Mouse (Mus musculus): Measurements from ENCODE around the gene Dock4.

Dock4 gene

DNA sequence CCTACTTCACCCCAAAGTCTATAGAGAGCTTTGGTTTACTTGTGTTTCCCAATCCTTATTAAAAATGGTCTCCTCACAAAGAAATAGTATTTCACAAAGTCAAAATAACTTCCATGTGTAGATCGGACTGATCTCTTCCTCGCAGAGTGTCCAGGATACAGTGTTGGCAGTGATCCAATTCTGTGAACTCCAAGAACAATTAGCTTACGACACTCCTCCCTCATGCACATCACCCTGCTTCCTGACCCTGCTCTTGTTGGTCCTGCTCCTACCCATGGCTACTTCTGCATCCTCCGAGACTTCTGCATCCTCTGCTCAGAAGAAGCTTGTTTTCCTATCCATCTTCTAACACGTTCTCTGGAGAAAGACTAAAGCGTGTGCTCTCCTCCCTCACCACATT, 213.9 kb downstream of the Dock4 start:
- DNase-seq, result peak; percentile 47

DNA sequence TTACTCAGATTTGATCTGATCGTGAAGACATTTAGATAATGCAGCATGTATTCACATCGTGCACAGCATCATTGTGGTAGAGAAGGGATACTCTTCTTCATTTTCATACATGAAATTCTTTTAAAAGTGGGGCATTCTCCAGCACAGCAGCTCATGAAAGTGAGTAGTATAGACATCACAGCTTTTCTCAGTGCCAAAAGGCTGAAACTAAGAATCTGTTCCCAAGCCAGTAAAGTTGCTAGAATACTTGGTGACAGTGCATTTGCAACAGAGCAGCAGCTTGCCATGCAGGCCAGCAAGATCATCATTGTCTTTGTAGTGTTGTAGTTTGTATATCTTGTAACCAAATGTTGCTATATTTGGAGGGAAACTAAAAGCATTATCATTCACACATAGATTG, 223.7 kb downstream of the Dock4 start:
- DNase-seq, result no peak

DNA sequence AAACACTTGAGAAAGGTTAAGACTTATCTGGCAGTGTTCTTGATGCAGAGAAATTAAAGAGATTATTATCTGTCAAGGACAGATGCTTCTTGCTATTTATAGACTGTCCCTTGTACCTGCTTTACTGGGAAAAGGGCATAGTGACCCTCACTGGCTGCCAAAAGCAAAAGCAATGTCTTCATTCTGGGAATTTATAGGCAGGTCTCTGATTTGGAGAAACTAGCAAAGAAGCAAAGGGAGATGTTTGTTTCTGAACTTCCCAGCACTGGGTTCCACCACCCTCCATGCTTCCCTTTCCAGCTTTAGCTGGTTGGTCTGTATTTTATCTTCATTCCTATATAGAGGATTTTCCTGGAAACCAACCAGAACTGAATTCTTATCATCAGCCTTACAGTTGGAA, 225.0 kb downstream of the Dock4 start:
- DNase-seq, result no peak

DNA sequence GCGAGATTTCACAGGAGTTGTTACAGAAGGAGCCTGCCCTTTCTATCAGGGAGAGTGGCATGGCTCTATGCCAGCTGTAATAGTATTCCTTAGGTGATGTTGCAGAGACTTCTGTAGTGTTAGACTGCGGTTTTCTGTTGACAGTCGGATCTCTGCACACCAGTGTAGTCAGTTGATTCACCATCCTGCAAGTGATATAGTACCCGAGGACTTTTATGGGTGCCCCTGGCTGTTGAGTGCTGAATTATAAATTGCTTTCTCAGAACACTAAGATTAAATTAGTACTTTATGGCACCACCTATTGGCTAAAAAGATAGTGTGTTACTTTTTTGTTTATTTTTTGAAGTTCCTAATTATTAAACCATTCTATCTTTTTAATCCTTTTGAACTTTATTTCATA, 234.0 kb downstream of the Dock4 start:
- DNase-seq, result no peak

DNA sequence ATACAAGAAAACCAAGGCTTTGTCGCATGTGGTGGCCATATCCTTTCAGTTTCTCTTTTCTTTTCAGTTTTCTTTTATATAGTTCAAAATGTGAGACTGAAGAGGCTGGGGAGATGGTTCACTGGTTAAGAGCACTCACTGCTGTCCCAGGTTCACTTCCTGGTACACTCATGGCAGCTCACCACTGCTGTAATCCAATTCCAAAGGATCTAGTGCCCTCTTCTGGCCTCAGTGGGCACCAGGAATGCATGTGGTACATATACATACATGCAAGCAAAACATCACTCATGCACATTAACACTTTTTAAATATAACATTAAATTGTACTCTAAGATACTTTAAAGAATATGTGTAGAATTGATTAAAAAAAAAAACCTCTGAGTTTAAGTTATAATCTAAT, 234.8 kb downstream of the Dock4 start:
- DNase-seq, result peak; percentile 51

DNA sequence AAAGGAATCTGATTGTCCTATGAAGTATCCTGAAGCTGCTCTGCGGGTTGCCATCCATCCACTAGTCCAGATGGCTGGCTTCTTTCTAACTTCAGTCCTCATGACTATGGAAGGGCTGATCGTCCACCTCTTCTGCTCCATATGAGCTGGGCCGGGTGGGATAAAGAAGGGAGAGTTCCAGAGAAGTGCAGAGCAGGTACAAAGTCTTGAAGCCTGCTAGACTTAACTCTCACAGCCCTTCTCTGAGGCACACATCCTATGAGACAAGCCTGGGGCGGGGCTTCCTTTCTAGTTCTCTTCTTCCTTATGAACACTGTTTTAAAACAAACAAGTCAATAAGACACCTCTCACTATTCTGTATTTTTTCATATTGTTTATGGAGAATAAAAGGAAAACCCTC, 245.7 kb downstream of the Dock4 start:
- no peak for DNase-seq

DNA sequence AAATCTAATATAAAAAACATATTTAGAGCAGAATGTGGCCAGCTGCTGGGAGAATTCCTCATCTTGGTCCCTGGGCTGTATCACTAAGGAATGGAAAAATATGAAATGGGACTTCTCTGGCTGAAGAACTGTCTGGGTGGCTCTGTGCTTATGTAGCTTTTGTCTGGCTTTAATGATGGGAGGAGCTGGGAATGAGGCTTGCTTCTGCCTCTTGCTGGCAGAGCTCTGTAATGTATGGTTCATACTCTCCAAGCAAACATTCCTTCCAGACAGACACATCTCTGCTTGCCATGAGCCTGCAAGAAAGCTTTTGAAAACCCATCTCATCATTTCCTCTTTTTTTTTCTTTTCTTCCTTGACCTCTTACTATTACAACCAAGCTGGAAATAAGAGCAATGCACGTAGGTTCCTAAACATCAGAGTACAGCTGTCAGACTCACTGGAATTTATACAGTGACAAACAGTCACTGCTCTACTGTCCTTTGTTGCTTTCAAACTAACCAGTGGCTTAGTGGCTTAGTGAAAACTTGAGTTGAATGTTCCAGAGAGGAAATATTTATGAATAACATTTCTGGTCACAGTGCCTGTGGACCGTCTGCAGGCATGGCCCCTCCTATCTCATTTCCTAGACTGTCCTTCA, 248.4 kb downstream of the Dock4 start:
- DNase-seq, result peak; percentile 3

DNA sequence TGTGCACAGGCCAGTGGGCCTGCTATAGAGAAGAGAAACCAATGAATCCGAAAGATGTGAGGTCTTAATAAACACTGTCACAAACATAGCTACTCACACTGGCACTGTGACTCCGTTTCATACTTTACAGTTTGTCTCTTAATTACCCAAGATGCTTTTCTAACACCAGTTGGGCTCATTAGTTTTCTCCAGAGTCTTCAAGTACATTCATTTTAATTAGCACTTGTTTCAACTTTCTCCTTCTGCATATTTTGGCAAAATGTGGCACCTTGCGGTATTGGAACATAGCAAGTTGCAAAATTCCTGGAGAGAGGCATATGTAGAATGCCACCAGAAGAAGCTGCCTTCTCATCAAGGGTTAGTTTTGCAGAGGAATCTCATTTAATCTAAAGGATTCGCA, 252.6 kb downstream of the Dock4 start:
- DNase-seq, result no peak

DNA sequence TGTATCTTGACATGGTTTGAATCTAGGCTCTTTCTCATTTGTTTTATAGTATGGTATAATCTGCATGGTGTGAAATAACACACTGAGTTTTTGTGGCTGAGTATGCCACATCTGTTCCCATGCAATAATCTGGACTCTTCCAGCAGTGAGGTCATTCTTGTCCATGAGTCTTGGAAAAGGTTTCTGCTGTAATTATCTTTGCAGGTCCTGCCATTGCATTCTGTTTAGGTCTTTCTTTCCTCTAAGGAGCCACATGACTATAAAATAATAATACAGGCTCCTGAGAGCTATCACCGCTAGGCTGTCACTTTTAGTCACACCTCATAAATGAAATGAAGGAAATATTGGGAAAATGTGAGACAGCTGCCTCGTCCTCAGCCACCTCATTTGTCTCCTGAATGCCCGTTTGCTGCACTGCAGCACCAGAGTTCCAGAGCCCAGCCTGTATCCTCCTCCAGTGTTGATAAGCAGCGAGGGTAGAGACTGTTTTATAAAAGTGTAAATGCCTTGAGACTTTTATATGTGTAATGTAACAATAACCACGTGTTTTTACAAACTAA, 256.6 kb downstream of the Dock4 start:
- DNase-seq, result peak; percentile 37

DNA sequence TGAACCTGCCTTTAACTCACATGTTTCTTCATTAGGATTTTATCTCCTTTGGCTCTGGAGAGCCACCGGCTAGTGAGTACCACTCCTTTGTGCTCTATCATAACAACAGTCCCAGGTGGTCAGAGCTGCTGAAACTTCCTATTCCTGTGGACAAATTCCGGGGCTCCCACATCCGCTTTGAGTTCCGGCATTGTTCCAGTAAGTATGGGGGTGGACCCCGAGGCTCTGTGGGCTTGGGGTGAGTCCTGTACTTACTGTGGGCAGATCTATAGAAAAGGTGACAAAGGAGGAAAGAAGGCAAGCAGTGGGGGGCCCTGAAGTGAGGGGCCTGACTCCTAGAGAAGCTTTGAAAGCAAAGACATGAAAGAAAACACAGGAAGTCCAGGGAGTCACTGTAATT, 258.5 kb downstream of the Dock4 start:
- no peak for DNase-seq

DNA sequence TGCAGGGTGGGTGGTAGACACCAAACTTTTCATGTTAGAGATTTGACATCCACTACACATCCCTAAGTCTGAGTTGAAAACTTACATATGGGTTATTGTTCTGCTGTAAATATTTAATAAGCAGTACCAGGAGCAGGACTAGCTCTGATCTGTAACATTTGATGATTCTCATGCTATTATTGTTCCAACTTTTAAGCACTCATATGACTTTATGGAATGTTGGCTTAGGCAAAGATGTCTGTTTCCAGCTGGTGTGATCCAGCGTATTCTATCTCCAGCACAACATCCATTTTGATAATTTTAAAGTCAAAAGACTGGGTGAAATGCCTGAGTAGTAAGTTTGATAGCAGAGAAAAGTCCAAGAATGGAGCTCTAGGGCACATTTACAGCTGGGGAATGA, 261.4 kb downstream of the Dock4 start:
- no peak for DNase-seq

DNA sequence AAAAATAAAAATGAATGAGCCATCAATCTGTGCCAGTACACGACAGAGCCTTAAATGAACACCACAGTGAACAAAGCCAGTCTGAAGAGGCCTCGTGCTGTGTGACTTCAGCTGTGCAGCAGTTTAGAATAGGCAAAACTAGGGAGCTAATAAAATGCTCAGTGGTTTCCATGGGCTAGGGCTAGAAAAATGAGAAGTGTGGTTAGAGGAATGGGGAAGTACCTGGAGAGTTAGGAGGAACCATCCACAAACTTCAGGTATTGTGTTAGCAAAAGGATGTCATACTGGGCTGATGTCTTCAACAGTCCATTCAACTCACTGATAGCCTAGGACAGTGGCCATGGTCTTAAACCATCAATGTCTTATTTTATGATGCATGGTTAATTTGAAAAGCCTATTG, 263.3 kb downstream of the Dock4 start:
- no peak for DNase-seq

DNA sequence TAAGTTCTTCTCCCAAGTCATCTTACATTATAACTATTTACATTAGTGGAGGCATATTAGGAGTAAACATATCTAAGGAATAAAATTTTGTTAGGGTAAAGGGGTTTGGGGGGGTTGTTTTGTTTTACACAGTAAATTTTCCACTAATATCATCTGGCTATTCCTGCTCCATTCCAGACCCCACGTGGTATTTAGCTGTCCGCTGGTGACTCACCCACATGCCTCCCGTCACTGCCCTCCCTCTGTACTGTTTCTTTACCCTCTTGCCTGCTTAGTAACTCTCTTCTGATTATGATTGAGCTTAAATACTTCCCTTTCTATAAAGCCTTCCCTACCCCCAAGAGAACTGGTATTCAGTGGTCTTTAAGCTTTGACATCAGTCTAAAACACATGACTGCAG, 266.5 kb downstream of the Dock4 start:
- no peak for DNase-seq

DNA sequence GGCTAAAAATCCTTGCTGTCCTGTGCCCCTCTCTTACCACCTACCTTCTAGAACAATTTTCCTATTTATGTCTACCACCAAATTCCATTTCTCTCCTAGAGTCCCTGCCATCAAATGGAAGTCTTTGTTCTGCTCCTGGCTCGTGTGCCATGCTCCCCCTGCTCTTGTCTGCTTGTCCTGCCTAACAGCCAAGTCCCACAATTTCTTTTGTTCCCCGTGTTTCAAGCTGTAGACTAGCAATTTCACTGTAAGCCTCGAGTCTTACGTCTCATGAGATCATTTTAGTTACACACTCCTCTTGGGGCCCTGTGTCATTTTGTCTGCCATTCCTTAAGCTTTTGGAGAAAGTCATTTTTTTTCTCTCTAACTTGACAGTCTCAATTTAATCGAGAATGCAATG, 268.5 kb downstream of the Dock4 start:
- no peak for DNase-seq

DNA sequence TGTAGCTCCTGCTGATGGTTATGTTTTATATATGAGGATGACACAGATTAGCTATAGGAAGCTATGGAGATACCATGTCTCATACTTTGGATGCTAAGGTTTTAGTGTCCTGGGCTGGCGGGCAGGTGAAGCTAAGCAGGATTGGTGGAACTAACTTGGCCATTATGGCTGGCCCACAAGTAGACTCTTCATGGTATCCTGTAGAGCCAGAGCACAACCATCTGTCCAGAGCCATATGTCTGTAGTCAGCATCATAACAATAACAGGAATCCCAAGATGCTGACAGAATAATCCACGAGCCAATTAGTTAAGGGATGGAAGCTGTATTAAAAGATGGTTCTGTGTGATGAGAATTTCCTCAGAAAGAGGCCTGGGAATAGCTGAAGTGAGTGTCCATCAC, 269.4 kb downstream of the Dock4 start:
- no peak for DNase-seq

DNA sequence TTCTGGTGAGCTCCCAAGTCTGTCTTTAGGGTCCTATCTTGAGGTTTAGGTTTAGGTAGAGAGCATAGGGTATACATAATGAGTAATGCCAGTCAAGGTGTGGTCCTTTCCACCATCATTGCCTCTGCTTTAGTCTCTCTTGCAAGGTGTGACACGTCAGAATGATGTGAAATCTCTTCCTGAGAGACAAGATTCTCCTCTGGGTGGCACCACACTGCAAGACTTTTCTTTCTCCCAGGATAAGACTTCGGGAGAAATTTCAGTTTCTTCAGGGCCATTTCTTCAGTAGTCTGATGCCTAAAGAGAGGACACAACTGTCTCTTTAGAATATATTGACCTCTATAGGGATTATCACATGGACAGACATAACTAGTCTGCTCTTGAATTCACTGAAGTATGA, 282.6 kb downstream of the Dock4 start:
- DNase-seq, result no peak

DNA sequence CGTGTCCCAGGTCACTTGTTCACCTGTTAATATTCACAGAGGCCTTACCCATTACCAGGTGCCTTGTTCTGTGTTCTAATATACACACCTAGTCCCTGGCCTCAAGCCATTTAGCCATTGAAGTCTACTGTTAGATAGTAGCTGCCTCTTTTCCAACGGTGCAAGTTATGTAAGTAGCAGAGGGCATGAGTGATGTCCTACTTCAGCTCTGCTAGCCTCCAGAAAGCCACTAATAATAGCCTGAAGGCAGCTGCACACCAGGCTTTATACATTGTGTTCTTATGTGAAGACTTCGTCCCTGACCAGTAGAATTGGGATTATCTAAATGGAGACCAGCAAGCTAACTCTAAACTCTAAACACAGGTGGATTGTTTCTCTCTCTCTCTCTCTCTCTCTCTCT, 285.0 kb downstream of the Dock4 start:
- no peak for DNase-seq

DNA sequence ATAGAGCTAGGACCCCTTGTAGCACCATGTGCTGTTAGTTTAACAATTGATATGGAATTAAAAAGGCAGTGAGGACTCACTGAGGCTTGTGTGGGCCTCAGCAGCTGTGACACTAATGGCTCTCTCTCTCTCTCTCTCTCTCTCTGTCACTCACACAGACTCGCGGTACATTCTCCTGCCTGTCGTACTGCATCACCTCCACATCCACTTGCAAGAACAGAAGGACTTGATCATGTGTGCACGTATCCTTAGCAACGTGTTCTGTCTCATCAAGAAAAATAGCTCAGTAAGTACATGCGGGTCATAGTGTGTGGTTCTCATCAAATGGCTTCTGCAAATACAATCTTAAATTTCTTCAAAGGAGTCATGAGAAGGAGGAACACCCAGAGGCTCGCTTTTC, 299.7 kb downstream of the Dock4 start:
- DNase-seq, result no peak

DNA sequence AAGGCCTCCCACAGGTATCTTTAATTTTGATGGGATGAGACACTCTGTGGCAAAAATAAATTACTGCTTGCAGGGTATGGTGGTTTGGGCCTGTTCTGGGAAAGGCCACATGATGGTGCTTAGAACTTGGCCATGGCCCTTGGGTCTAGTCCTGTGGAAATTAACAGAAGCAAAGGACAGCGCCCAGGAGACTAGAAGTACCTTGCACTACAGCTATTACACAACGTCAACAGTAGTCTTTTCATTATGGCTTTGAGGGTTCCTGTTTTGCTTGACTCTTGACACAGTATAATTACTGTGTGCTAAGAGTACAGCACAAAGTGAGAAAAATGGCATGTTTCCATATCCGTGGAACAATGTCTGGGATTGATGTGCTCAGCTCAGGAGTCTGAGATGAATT, 300.3 kb downstream of the Dock4 start:
- peak; percentile 16 for DNase-seq

DNA sequence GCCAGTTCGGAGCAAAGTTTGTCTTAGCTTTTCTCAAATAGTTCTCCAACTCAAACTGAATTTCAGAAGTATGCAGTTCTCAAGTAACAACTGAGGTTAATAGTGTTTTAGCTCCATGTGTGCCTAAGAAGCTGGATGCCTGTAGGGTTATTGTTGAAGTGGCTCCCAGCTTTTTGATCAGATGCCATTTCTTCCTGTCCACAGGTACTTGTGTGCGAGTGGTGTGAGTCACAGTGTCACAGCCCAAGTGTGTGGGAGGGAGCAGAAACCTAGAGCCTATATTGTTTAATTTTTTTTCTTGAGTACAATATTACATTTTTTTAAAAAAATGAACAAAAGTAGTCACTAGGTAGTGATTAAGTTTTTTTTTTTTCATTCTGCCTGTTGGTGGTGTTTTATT, 313.5 kb downstream of the Dock4 start:
- DNase-seq, result peak; percentile 14

DNA sequence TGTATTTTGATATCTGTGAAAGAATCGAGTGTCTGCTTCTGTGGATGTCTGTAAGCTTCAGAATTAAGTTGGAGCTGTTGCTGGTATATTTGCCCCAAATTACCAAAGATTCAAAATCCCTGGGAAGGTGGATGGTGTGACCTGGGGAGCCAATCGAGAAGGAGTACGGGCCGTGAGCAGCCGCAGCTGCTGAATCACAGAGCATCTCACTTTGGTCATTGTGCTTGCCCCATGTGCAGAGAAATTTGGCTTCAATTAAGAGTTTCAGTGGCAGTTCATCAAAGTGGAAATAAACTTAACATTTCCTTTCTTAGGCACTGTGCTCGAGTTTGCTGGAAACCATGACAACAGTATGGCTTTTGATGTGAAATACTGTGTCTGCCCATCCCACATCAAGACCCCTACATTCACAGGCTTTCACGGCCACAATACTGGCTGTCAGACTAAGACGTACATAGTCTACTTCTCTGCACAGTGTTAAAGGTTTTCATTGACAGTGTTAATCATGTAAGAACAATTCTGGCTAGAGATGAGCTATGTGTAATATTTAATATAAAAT, 321.6 kb downstream of the Dock4 start:
- no peak for DNase-seq

DNA sequence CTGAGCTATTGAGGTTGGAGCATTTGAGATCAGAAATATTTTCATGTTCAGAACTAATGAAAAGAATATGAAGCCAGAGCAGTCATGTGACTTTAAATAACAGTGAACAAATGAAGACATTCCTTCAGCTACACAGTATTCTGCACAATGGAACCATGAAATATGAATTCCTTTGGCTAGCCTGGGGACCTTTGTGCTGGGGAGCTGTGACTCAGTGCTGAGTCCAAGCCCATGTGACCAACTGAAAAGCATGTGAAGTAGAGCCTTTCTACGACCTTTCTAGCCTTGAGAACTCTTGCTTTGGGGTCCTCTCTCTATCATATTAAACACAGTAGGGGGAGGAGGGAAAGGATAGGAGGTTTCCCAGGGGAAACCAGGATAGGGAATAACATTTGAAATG, 327.3 kb downstream of the Dock4 start:
- no peak for DNase-seq

DNA sequence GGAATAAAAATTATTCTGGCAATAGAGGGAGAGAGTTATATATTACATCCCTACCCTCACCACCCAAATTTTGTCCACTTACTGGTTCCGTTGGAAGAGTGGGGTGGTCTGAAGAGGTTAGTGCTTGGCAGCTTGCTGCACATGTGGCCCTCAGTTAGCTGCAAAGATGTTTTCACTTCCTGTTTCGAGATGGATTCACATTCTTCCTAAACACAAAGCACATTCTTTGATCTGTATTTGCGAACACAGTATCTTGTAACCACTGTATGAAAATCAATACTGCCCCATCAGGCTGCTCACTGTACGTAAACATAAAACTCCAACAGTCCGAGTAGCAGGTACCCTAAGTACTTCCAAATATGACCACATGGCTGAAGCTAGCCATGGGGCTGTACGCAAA, 335.8 kb downstream of the Dock4 start:
- no peak for DNase-seq

DNA sequence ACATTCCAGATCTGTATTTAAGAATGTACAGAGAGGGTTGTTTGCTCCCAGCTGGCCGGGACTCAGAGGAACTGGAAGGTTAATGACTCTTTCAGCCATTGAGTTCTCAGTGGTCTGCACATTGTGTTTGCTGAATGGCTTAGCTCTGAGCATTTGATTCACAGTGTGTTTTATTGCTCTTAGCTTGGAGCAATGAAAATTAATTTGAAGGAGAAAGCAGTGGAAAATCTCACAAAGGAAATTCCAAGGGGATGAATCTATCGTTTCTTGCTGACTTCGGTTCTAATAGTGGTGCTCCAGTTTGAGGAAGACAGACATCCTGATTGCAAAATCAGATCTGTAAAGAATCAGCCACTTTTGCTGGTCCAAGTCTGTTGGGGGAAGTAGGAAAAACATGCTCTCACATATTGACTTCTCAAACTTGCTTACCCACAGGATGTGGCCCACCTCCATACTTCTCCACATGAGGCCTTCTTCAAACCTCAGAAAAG, 342.9 kb downstream of the Dock4 start:
- DNase-seq, result no peak

Data from lung, postnatal 10 days (tissue).